Mouse (Mus musculus) forebrain, embryonic 15.5 days (tissue): ENCODE results near the gene Setdb2. TPM values are rescaled to one million over a fixed set of nuclear protein-coding genes. Genes with fewer than 3 reads are reported as not detected.
A peak's percentile ranks its signal among the peaks of the same experiment; 100 is the strongest.

Experiments
- ATAC-seq: fragments of 200-750 bp; cut with Nextera tagmentation; replicated peaks from 2 replicates; pipeline ENCODE4 v1.8.0; 2017; ENCODE audit warnings: mild to moderate bottlenecking, moderate TSS enrichment, moderate library complexity
- H3K27ac ChIP-seq: fragments of 300-500 bp; sonication (generic); replicated peaks from 2 replicates; pipeline ENCODE4 v1.5.1; 2015; ENCODE audit warnings: mild to moderate bottlenecking, inconsistent platforms
- H3K27me3 ChIP-seq: fragments of 300-500 bp; sonication (generic); 2 replicates; pipeline ENCODE4 v1.6.1; 2015; ENCODE audit warnings: inconsistent platforms
- H3K36me3 ChIP-seq: fragments of 300-500 bp; sonication (generic); 2 replicates; pipeline ENCODE4 v1.6.1; 2015; ENCODE audit warnings: mild to moderate bottlenecking, inconsistent platforms
- H3K4me1 ChIP-seq: fragments of 300-500 bp; sonication (generic); 2 replicates; pipeline ENCODE4 v1.6.1; 2015; ENCODE audit warnings: inconsistent platforms
- H3K4me2 ChIP-seq: fragments of 300-500 bp; sonication (generic); replicated peaks from 2 replicates; pipeline ENCODE4 v1.6.1; 2015; ENCODE audit warnings: mild to moderate bottlenecking, inconsistent platforms
- H3K4me3 ChIP-seq: fragments of 300-500 bp; sonication (generic); 2 replicates; pipeline ENCODE4 v1.5.1; 2015; ENCODE audit warnings: mild to moderate bottlenecking, inconsistent platforms
- H3K9ac ChIP-seq: fragments of 300-500 bp; sonication (generic); replicated peaks from 2 replicates; pipeline ENCODE4 v1.6.1; 2015; ENCODE audit warnings: mild to moderate bottlenecking, inconsistent platforms
- H3K9me3 ChIP-seq: fragments of 300-500 bp; sonication (generic); 2 replicates; pipeline ENCODE4 v1.6.1; 2016; ENCODE audit warnings: inconsistent platforms
- WGBS: fragments of 180-500 bp; shearing (Covaris S2); methylation state at CpG from one replicate; pipeline ENCODE4 v1.1.7; 2015; ENCODE audit warnings: mixed read lengths; 5-methylcytosine and 5-hydroxymethylcytosine counted together
- polyA plus RNA-seq: library from polyadenylated mRNA; unstranded; fragments of >200 nt; fragmentation: Nextera tagmentation; extraction: Ambion mirVana; gene quantifications from 2 replicates; pipeline ENCODE4 v1.2.1, GENCODE M21; 2015

Gene Setdb2
- 7.5 and 11.2 TPM in 2 replicates for polyA plus RNA-seq

GRCm38 (mm10) chr14:59440558-59441471, at the start of gene Setdb2, which contains the start of gene Cab39l:
Gene Setdb2 (minus strand): TSS chr14:59440884.
Gene Cab39l (plus strand): TSS chr14:59440972.
- Histone ChIP-seq H3K4me1 (peaks cover 11% of the 10 kb centered on the region), H3K9ac (peak within 1 kb of the TSS; percentile 95), H3K4me2 (peak within 1 kb of the TSS; percentile 63), H3K27ac (peak within 1 kb of the TSS; percentile 80), H3K9me3 (no peaks in the 10 kb centered on the region), H3K4me3 (peak within 1 kb of the TSS; percentile 98), H3K27me3 (no peaks in the 10 kb centered on the region), H3K36me3 (no peaks in the 10 kb centered on the region)
- peak; percentile 100 for ATAC-seq
- under 1% methylated on average over 66 of the region's 66 CpGs for WGBS

GRCm38 (mm10) chr14:59485247-59485810, 44.6 kb upstream of the Setdb2 start:
- Histone ChIP-seq H3K27me3 (no peaks in the 10 kb centered on the region), H3K4me1 (no peaks in the 10 kb centered on the region), H3K9ac (no peak overlapping the region), H3K27ac (no peak overlapping the region), H3K9me3 (no peaks in the 10 kb centered on the region), H3K4me2 (no peak overlapping the region), H3K4me3 (no peak overlapping the region), H3K36me3 (no peaks in the 10 kb centered on the region)
- 95% methylated on average over 4 of the region's 4 CpGs for WGBS
- no peak for ATAC-seq

- no peak for ATAC-seq
- H3K9ac ChIP-seq = no peak overlapping the region
- H3K27me3 ChIP-seq = no peaks in the 10 kb centered on the region
- no peaks in the 10 kb centered on the region for H3K9me3 ChIP-seq
- H3K4me3 ChIP-seq = no peak overlapping the region
- H3K4me2 ChIP-seq = no peak overlapping the region
- WGBS = 70% methylated on average over 6 of the region's 6 CpGs
- no peak overlapping the region for H3K27ac ChIP-seq
- no peaks in the 10 kb centered on the region for H3K36me3 ChIP-seq
- H3K4me1 ChIP-seq = no peaks in the 10 kb centered on the region
These were observed 38.0 kb upstream of the Setdb2 start for GRCm38 (mm10) chr14:59478699-59479098.

- no peaks in the 10 kb centered on the region for H3K27me3 ChIP-seq
- no peaks in the 10 kb centered on the region for H3K36me3 ChIP-seq
- H3K4me3 ChIP-seq = no peak overlapping the region
- no peak for ATAC-seq
- no peaks in the 10 kb centered on the region for H3K4me1 ChIP-seq
- 78% methylated on average over 1 of the region's 1 CpGs for WGBS
- H3K9ac ChIP-seq = no peak overlapping the region
- no peak overlapping the region for H3K27ac ChIP-seq
- no peaks in the 10 kb centered on the region for H3K9me3 ChIP-seq
- no peak overlapping the region for H3K4me2 ChIP-seq
These were observed 30.1 kb upstream of the Setdb2 start for GRCm38 (mm10) chr14:59470781-59471180.

GRCm38 (mm10) chr14:59467798-59468197, 27.1 kb upstream of the Setdb2 start:
- H3K27ac ChIP-seq = no peak overlapping the region
- no peak overlapping the region for H3K4me2 ChIP-seq
- H3K4me3 ChIP-seq = no peak overlapping the region
- no peak for ATAC-seq
- WGBS = 67% methylated on average over 1 of the region's 1 CpGs
- H3K4me1 ChIP-seq = no peaks in the 10 kb centered on the region
- no peak overlapping the region for H3K9ac ChIP-seq
- H3K9me3 ChIP-seq = no peaks in the 10 kb centered on the region
- H3K27me3 ChIP-seq = no peaks in the 10 kb centered on the region
- no peaks in the 10 kb centered on the region for H3K36me3 ChIP-seq

GRCm38 (mm10) chr14:59466503-59466902, 25.8 kb upstream of the Setdb2 start:
- no peaks in the 10 kb centered on the region for H3K9me3 ChIP-seq
- 96% methylated on average over 2 of the region's 2 CpGs for WGBS
- H3K4me1 ChIP-seq = no peaks in the 10 kb centered on the region
- no peak overlapping the region for H3K4me3 ChIP-seq
- no peak overlapping the region for H3K9ac ChIP-seq
- peaks cover 2% of the 10 kb centered on the region; the same call in 1 of the 2 replicates for H3K36me3 ChIP-seq
- ATAC-seq = no peak
- no peak overlapping the region for H3K27ac ChIP-seq
- no peaks in the 10 kb centered on the region for H3K27me3 ChIP-seq
- no peak overlapping the region for H3K4me2 ChIP-seq

- Histone ChIP-seq H3K9ac (no peak overlapping the region), H3K36me3 (no peaks in the 10 kb centered on the region), H3K4me1 (no peaks in the 10 kb centered on the region), H3K9me3 (no peaks in the 10 kb centered on the region; the same call in 1 of the 2 replicates), H3K4me2 (no peak overlapping the region), H3K27me3 (no peaks in the 10 kb centered on the region), H3K4me3 (no peak overlapping the region), H3K27ac (no peak overlapping the region)
- no peak for ATAC-seq
These were observed 7.3 kb upstream of the Setdb2 start for GRCm38 (mm10) chr14:59447981-59448380.

GRCm38 (mm10) chr14:59445421-59445820, 4.7 kb upstream of the Setdb2 start:
- no peak overlapping the region for H3K9ac ChIP-seq
- no peak overlapping the region for H3K27ac ChIP-seq
- H3K36me3 ChIP-seq = no peaks in the 10 kb centered on the region
- no peaks in the 10 kb centered on the region; the same call in 1 of the 2 replicates for H3K9me3 ChIP-seq
- no peak overlapping the region for H3K4me3 ChIP-seq
- H3K4me1 ChIP-seq = no peaks in the 10 kb centered on the region
- no peak for ATAC-seq
- no peaks in the 10 kb centered on the region for H3K27me3 ChIP-seq
- H3K4me2 ChIP-seq = no peak overlapping the region
- 74% methylated on average over 1 of the region's 1 CpGs for WGBS

- peaks cover 11% of the 10 kb centered on the region for H3K4me1 ChIP-seq
- H3K36me3 ChIP-seq = no peaks in the 10 kb centered on the region
- ATAC-seq = no peak
- no peaks in the 10 kb centered on the region for H3K9me3 ChIP-seq
- WGBS = 8% methylated on average over 6 of the region's 6 CpGs
- peak overlapping the region; percentile 63 for H3K4me2 ChIP-seq
- H3K9ac ChIP-seq = peak overlapping the region; percentile 95
- no peak overlapping the region for H3K27ac ChIP-seq
- H3K27me3 ChIP-seq = no peaks in the 10 kb centered on the region
- H3K4me3 ChIP-seq = peak overlapping the region; percentile 98
These were observed 755 bp upstream of the Setdb2 start for GRCm38 (mm10) chr14:59441472-59441805.

GRCm38 (mm10) chr14:59440039-59440438, 645 bp downstream of the Setdb2 start:
- Histone ChIP-seq H3K4me1 (peaks cover 11% of the 10 kb centered on the region), H3K9ac (peak overlapping the region; percentile 95), H3K27ac (no peak overlapping the region), H3K36me3 (no peaks in the 10 kb centered on the region), H3K4me3 (peak overlapping the region; percentile 98), H3K4me2 (peak overlapping the region; percentile 63), H3K9me3 (no peaks in the 10 kb centered on the region), H3K27me3 (no peaks in the 10 kb centered on the region)
- WGBS = 17% methylated on average over 7 of the region's 7 CpGs
- no peak for ATAC-seq

GRCm38 (mm10) chr14:59438505-59438904, 2.2 kb downstream of the Setdb2 start:
- Histone ChIP-seq H3K4me3 (no peak overlapping the region), H3K27ac (no peak overlapping the region), H3K4me1 (peaks cover 11% of the 10 kb centered on the region), H3K27me3 (no peaks in the 10 kb centered on the region), H3K36me3 (no peaks in the 10 kb centered on the region), H3K4me2 (no peak overlapping the region), H3K9me3 (no peaks in the 10 kb centered on the region), H3K9ac (no peak overlapping the region)
- ATAC-seq = no peak
- WGBS = 90% methylated on average over 2 of the region's 2 CpGs

- Histone ChIP-seq H3K4me1 (peaks cover 11% of the 10 kb centered on the region), H3K4me3 (no peak overlapping the region), H3K36me3 (no peaks in the 10 kb centered on the region), H3K9me3 (no peaks in the 10 kb centered on the region), H3K27me3 (no peaks in the 10 kb centered on the region), H3K9ac (no peak overlapping the region), H3K4me2 (no peak overlapping the region), H3K27ac (no peak overlapping the region)
- WGBS = 71% methylated on average over 3 of the region's 3 CpGs
- ATAC-seq = no peak
These were observed 3.3 kb downstream of the Setdb2 start for GRCm38 (mm10) chr14:59437398-59437797.
